Mouse (Mus musculus) ovary, adult 2 months (tissue): ENCODE data around the gene Gja6. TPM values are rescaled to one million over a fixed set of nuclear protein-coding genes. Genes with fewer than 3 reads are reported as not detected.

Source experiments
- polyA plus RNA-seq: library from polyadenylated mRNA; depleted of rRNA; stranded (reverse); fragments of >200 nt; gene quantifications from 2 replicates; pipeline ENCODE4 v1.2.3, GENCODE M21; 2012; rRNA removed

The Gja6 gene
- 0.09 TPM in 1 of 2 replicates, not detected in the other for polyA plus RNA-seq

DNA sequence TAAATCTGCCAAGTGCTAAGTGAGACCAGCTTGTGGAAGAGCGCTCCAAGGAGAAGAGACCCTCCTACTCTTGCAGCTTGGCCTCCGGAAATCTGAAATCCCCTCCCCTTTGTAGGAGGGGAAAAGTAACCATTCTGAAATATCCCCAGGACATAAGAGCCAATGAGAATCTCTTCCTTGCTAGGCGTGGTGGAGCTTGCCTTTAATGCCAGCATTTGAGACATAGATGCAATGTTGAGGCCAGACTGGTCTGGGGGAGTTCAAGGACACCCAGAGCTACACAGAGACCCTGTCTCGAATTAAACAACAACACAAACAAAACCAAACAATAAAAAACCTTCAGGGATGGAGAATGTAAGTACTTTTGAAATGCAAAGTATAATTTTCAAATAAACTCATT, at the start of gene Gja6:
Gene Gja6, minus strand, starts transcription at position 101 of the 400 bp plus-strand sequence.

Other genes with a start within 250 kb of the Gja6 start
- not detected in 2 replicates for gene Ppef1, start 171.3 kb downstream of the Gja6 start, polyA plus RNA-seq
- gene Rs1, start 139.0 kb downstream of the Gja6 start, polyA plus RNA-seq: 0.22 TPM in 1 of 2 replicates, not detected in the other
- gene Cdkl5, start 87.7 kb upstream of the Gja6 start, polyA plus RNA-seq: 0.75 and 1.1 TPM in 2 replicates
- gene Scml2, start 210.1 kb upstream of the Gja6 start, polyA plus RNA-seq: 0.33 and 0.74 TPM in 2 replicates